Mouse (Mus musculus) liver, postnatal 0 days (tissue): Measurements from ENCODE around the gene Fam120b.

Experiments used
- CTCF ChIP-seq: sonication (generic); IDR thresholded peaks from 2 replicates; pipeline ENCODE4 v1.5.1; 2016; ENCODE audit warnings: antibody characterized with exemption, low read depth
- EP300 ChIP-seq: IDR thresholded peaks from 2 replicates; pipeline ENCODE4 v1.6.1; 2016; ENCODE audit warnings: antibody characterized with exemption, low read depth, mild to moderate bottlenecking

- no peak for TF ChIP-seq EP300
- no peak for TF ChIP-seq CTCF
Measured at GRCm38 (mm10) chr17:15456595-15456994, 60.6 kb downstream of the Fam120b start.
